Mouse (Mus musculus) erythroblast, embryonic 14.5 days (primary cell): ENCODE data around the gene Ntrk3. TPM values are rescaled to one million over a fixed set of nuclear protein-coding genes. Genes with fewer than 3 reads are reported as not detected.

Source experiments
- H3K27me3 ChIP-seq: 2 replicates; pipeline ENCODE4 v1.6.1; 2012; ENCODE audit warnings: inconsistent platforms; ENCODE audit not compliant: control insufficient read depth
- H3K36me3 ChIP-seq: 2 replicates; pipeline ENCODE4 v1.6.1; 2012; ENCODE audit warnings: mild to moderate bottlenecking, inconsistent platforms; ENCODE audit not compliant: control insufficient read depth
- H3K4me1 ChIP-seq: 2 replicates; pipeline ENCODE4 v1.6.1; 2012; ENCODE audit warnings: inconsistent platforms; ENCODE audit not compliant: control insufficient read depth
- H3K4me3 ChIP-seq: replicated peaks from 2 replicates; pipeline ENCODE3; 2012; ENCODE audit warnings: moderate library complexity, mild to moderate bottlenecking, inconsistent platforms
- H3K9me3 ChIP-seq: 2 replicates; pipeline ENCODE4 v1.6.1; 2012; ENCODE audit warnings: low read length, inconsistent platforms, mixed read lengths; ENCODE audit not compliant: control insufficient read depth
- GATA1 ChIP-seq: IDR thresholded peaks from 2 replicates; pipeline ENCODE4 v1.6.1; 2012; ENCODE audit warnings: low read length, inconsistent platforms, mixed read lengths
- TAL1 ChIP-seq: IDR thresholded peaks from 3 replicates; pipeline ENCODE4 v1.6.1; 2012; ENCODE audit warnings: low read length, inconsistent platforms, mixed read lengths
- polyA plus RNA-seq: library from polyadenylated mRNA; stranded (reverse); fragments of >175 nt; gene quantifications from 2 replicates; pipeline ENCODE4 v1.2.3, GENCODE M21; 2012

The Ntrk3 gene
- polyA plus RNA-seq, 1 experiment: not detected

DNA sequence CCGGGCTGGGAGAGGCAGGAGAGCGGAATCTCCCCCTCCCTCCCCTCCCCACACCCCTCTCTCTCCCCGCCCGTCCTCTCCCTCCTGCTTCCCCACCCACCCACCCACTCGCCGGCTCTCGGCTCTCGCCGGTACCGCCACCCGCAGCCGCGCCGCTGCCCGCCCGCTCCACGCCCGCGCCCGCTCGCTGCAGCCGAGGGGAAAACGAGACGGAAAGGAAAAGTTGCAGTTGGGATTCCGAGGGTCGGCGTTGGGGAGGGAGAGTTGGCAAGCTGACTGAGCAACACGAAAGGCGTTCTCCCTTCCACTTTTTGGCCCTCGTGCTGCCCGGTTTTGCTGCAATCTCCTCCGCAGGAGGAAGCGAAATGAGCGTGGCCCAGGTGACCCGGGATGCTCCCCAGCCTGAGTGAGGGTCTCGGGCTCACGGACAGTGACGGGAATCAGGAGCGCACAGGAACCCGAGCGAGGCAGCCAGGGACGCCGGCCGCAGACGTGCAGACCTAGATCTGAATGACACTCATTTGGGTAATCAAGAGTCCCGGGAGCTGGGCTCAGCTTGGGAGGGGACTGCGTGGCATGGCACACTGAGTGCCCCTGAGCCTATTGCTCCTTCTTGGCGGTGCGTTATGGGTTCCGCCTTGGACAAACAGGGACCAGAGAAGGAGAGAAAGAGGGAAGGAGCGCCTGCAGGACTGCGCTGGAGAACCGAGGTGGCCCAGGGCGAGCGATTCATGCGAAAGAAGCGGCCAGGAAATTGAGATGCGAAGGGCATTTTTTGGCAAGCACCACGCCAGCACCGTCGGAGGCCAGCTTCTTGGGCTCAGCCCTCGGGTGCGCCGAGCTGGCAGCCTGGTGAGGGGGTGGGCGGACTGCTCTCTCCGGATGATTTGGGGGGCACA lies 159.1 kb downstream of the Ntrk3 start:
- H3K4me3 ChIP-seq: no peak overlapping the region
- TF ChIP-seq TAL1 (no peak), GATA1 (no peak)
- no peaks in the 10 kb centered on the region; the same call in 1 of the 2 replicates for H3K9me3 ChIP-seq
- H3K27me3 ChIP-seq: peaks cover 68% of the 10 kb centered on the region
- H3K36me3 ChIP-seq: no peaks in the 10 kb centered on the region
- no peaks in the 10 kb centered on the region for H3K4me1 ChIP-seq

DNA sequence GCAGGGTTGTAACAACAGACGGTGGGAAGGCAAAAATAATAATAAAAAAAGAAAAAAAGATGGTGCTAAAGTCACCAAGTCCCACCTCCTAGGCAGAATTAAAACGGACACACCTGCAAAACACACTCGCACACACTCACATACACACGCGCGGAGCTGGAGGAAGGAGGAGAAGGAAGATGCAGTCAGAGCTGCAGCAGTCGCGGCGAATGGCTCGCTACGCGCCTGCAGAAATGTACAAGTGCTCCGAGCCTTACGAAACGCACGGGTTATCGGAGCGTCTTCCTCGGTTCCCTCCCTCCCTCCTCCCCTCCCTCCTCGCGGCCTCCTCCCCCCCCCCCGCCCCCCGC lies 159.7 kb downstream of the Ntrk3 start:
- peaks cover 68% of the 10 kb centered on the region for H3K27me3 ChIP-seq
- no peaks in the 10 kb centered on the region for H3K36me3 ChIP-seq
- H3K4me3 ChIP-seq: no peak overlapping the region
- TF ChIP-seq TAL1: no peak
- TF ChIP-seq GATA1: no peak
- no peaks in the 10 kb centered on the region; the same call in 1 of the 2 replicates for H3K9me3 ChIP-seq
- no peaks in the 10 kb centered on the region for H3K4me1 ChIP-seq

DNA sequence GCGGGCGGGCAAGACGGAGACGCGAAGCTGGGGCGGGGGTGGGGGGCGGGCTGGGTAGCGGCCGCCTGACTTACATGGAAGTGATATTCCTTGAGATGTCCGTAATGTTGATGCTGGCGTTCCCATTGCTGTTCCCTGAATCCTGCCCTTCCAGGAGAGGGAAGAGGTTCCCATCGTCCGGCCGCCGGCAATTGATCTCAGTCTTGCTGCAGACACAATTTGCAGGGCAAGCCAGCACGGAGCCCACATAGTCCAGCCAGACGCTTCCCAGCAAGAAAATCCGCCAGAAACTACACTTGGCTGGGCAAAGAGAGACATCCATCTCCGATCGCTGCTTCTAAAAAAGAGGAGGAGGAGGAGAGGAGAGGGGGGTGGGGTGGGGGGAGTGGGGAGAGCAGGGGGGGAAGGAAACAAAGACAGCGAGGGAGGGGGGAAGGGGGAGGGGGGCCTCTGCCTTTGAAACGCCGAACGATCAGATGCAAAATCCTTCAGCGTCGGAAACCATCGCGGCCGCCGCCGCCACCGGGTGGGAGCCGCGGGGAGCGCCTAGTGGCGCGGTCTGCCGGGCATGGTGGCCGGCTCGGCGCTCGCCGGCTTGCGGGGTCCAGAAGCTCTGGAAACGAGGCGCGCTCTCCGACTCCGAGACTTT lies 160.2 kb downstream of the Ntrk3 start:
- no peaks in the 10 kb centered on the region for H3K4me1 ChIP-seq
- H3K4me3 ChIP-seq: no peak overlapping the region
- peaks cover 68% of the 10 kb centered on the region for H3K27me3 ChIP-seq
- H3K9me3 ChIP-seq: no peaks in the 10 kb centered on the region; the same call in 1 of the 2 replicates
- H3K36me3 ChIP-seq: no peaks in the 10 kb centered on the region
- TF ChIP-seq GATA1 (no peak), TAL1 (no peak)

DNA sequence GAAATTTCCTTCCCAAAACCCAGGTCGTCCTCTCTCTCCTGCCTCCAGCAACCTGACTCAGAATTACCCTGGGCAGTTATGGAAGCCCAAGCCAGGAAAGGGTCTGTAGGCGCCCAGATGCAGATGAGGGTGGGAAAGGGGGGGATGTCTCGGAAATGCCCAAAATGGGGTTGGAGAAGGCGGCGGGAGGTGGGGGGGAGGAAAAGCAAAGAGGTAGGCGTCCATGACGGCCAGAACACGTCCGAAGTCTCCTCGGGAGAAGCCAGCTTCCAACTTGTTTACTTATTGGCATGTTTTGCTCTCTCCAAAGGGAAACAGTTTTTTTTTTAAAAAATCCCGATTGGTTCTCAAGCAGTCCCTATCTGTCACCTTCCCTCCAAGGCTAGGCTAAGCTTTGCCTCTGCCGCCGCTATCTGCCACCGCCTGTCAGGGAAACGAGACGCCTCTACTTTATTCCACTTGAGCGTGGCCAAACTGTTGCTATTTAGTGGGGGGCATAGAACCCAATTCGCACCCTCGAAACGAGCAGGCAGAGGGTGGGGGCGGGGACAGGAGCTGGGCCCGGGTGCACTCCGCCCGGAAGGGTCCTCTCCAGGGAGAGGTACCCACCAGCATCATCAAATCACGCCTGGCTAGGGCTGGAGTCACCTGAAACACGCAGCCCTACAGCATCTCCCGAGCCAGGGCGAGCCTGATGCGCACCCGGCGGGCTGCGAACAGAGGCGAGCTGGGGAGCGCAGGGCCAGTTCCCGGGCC lies 160.9 kb downstream of the Ntrk3 start:
- TF ChIP-seq TAL1: no peak
- TF ChIP-seq GATA1: no peak

DNA sequence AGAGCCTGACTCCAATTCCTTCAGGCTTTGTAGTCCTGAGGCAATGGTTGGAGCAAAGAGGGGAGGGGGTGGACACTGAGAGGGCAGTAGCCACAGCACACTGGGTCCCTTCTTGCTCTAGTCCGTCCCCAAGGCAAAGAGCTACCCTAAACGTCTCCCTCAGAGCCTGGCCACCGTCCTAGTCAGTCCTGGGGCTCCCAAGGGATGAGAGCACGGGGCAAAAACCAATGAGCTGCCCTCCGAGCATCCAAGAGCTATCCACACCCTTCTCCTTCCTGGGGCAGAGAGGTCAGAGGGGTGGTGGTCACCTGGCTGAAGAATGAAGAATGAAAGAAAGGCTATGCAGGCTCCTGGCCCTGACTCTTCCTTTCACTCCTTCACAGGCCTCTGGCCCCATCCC lies 161.6 kb downstream of the Ntrk3 start:
- TF ChIP-seq GATA1: no peak
- TF ChIP-seq TAL1: no peak
- no peaks in the 10 kb centered on the region for H3K36me3 ChIP-seq
- H3K4me1 ChIP-seq: no peaks in the 10 kb centered on the region
- no peaks in the 10 kb centered on the region; the same call in 1 of the 2 replicates for H3K9me3 ChIP-seq
- H3K4me3 ChIP-seq: no peak overlapping the region
- H3K27me3 ChIP-seq: peaks cover 60% of the 10 kb centered on the region

More for the DNA sequence above, 160.9 kb downstream of the Ntrk3 start:
- Histone ChIP-seq H3K36me3 (no peaks in the 10 kb centered on the region), H3K4me3 (no peak overlapping the region), H3K9me3 (no peaks in the 10 kb centered on the region; the same call in 1 of the 2 replicates), H3K27me3 (peaks cover 65% of the 10 kb centered on the region), H3K4me1 (no peaks in the 10 kb centered on the region)

DNA sequence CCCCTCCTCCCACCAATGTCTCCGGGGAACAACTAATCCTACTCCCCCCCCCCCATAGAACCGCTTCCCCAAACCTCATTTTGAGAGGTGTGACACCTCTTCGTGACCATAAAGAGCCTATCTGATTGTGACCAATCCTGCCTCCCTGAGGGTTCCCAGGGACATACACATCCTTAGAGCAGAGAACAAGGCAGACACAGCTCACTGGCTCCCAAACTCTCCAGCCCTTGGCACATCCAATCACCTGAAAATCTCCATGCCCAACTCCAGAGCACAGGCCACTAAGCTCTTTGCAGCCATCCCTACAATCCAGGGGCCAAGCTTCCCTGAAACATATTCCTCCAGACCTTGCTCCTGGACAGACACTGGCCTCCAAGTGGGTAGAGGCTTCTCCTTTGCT lies 162.3 kb downstream of the Ntrk3 start:
- H3K27me3 ChIP-seq: peaks cover 56% of the 10 kb centered on the region

DNA sequence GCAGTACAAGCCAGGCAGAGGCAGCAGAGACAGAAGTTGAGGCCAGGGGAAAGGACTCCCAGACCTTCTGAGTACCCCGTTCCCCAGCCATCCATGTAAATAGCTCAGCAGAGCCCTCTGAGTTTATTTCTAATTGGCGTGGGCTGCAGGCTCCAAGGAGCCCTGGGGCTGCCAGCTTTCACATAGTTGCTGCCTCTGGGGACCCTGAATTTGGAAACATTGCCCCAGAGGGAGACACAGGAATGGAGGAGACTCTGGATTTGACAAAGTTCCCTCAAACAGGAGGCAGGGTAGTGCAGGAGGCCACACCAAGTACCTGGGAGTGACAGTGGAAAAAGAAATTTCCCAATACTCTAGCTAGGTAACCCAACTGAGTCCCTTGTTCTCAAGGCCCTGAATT lies 166.6 kb downstream of the Ntrk3 start:
- no peaks in the 10 kb centered on the region for H3K9me3 ChIP-seq
- TF ChIP-seq GATA1 (no peak), TAL1 (no peak)
- peaks cover 13% of the 10 kb centered on the region for H3K27me3 ChIP-seq

More for the DNA sequence above, 162.3 kb downstream of the Ntrk3 start:
- Histone ChIP-seq H3K4me3 (no peak overlapping the region), H3K4me1 (no peaks in the 10 kb centered on the region), H3K9me3 (no peaks in the 10 kb centered on the region; the same call in 1 of the 2 replicates), H3K36me3 (no peaks in the 10 kb centered on the region)
- TF ChIP-seq GATA1 (no peak), TAL1 (no peak)

DNA sequence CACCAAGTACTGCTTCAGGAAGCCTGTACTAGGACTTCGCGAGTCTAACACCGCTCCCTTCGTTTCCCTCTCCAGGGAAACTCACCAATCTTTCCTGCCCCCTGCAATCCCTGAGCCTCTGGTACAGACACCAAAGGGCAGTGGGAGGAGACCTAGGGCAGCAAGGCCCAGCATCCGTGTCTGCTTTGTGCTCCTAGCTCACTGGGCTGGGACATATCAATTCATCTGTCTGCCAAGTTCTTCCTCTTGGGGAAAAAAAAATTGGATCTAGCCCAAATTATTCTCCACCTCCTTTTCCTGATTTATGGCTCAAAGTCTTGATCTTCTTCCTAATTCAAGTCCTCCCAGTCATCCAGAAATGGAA lies 168.6 kb downstream of the Ntrk3 start:
- no peaks in the 10 kb centered on the region for H3K27me3 ChIP-seq
- TF ChIP-seq TAL1 (no peak), GATA1 (no peak)
- peaks cover 3% of the 10 kb centered on the region; the same call in 1 of the 2 replicates for H3K9me3 ChIP-seq
- no peaks in the 10 kb centered on the region for H3K4me1 ChIP-seq
- H3K36me3 ChIP-seq: no peaks in the 10 kb centered on the region
- H3K4me3 ChIP-seq: no peak overlapping the region

More for the DNA sequence above, 166.6 kb downstream of the Ntrk3 start:
- Histone ChIP-seq H3K36me3 (no peaks in the 10 kb centered on the region), H3K4me3 (no peak overlapping the region), H3K4me1 (no peaks in the 10 kb centered on the region)
